Mouse (Mus musculus) gastrocnemius, adult 18-20 months (tissue): ENCODE measurements around the gene Gm10912. TPM values are rescaled to one million over a fixed set of nuclear protein-coding genes. Genes with fewer than 3 reads are reported as not detected.
"Not testable (repeated sequence)": the region's sequence is repeated elsewhere in the genome, so short reads cannot be mapped to it uniquely, and the experiment has no call there.

Source experiments
- DNase-seq: peaks from one replicate; pipeline ENCODE4 v3.0.0; 2021; ENCODE audit warnings: low spot score
- long read RNA-seq, 2 experiments: library from polyadenylated mRNA; stranded (forward); transcript quantifications; one replicate each; pipeline ENCODE4 v2.0.0; 2021
- total RNA-seq, 2 experiments: library from RNA; stranded (reverse); gene quantifications; 2 replicates each; pipeline ENCODE4 v1.2.3; 2021

Gm10912 gene
- total RNA-seq = under 1 TPM; 0.14 to 0.24 TPM
- long read RNA-seq, experiment 1 = 0 reads
- long read RNA-seq, experiment 2 = 0 reads

- DNase-seq = not testable (repeated sequence)
Observed at GRCm38 (mm10) chr2:104065526-104065925, at the start of gene Gm10912. TSS of gene Gm10912 (plus strand) at chr2:104065826.

GRCm38 (mm10) chr2:104023096-104023495 lies 42.5 kb upstream of the Gm10912 start:
- DNase-seq = no peak

DNA sequence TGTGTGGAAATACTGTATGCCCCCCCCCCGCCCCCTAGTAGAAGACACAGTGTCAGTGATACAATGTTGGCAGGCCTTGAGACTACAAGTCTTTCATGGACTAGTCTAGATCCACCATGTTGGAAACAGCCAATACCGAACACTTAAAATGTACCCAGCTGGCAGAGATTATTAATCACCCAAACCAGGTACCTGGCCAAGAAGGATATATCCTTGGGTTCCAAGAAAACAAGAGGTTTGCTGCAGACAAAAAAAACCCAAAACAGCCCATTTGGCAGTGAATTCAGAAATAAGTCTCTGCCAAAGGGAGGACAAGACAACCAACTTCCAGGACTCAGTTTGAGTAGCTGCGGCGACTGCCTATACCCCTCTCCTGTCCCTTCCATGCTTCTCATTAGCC lies 41.0 kb upstream of the Gm10912 start:
- DNase-seq = no peak

GRCm38 (mm10) chr2:104027458-104028138 lies 38.0 kb upstream of the Gm10912 start, which contains the start of gene Fbxo3:
TSS of gene Fbxo3 (plus strand) at chr2:104027721.
- peak; percentile 82 for DNase-seq

- no peak for DNase-seq
Observed at GRCm38 (mm10) chr2:104028139-104028723, 37.4 kb upstream of the Gm10912 start, which contains the start of gene 4931422A03Rik. TSS of gene 4931422A03Rik (minus strand) at chr2:104028361.

DNA sequence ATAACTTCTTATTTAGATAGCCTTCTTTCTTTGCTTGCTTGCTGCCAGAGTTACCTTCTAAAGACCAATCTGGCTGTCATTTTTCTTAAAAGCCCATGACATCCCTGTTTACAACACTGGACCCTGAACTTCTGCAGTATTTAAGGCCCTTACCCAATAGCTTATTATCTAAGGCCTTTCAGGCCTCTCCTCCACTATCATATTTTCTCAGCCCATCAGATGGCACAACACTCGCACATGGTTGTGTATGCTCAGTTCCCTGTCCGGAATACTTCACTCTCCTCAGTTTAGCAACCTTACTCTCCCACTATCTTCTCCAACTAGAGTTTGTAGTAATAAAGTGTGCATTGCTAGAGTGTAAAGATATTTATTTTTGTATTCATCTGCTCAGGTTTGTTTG lies 36.6 kb upstream of the Gm10912 start:
- no peak for DNase-seq

- no peak for DNase-seq
Observed at GRCm38 (mm10) chr2:104030381-104030780, 35.2 kb upstream of the Gm10912 start.

DNA sequence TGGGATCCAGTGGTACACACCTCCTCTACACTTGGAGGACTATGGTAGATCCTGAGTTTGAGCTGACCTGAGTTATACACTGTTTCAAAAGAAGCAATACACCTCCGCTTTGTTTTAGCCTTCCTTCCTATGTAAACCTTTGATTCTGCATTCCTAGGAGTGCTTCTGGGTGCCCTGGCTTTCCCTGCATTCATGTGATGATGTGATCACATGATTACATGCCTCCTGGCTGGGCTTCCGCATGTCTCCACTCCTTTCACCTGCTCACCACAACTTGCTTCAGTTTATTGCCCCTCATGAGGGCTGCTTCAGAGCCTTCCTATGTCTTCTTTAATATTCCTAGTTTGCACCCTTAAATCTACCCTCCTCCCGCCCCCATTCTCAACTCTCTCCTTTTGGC lies 33.6 kb upstream of the Gm10912 start:
- DNase-seq = no peak

GRCm38 (mm10) chr2:104034832-104035472 lies 30.7 kb upstream of the Gm10912 start:
- peak; percentile 75 for DNase-seq

- DNase-seq = peak; percentile 37
Observed at GRCm38 (mm10) chr2:104035595-104035994, 30.0 kb upstream of the Gm10912 start.

- no peak for DNase-seq
Observed at GRCm38 (mm10) chr2:104036316-104036715, 29.3 kb upstream of the Gm10912 start.

- no peak for DNase-seq
Observed at GRCm38 (mm10) chr2:104038236-104038635, 27.4 kb upstream of the Gm10912 start.

- no peak for DNase-seq
Observed at GRCm38 (mm10) chr2:104041632-104042031, 24.0 kb upstream of the Gm10912 start.

DNA sequence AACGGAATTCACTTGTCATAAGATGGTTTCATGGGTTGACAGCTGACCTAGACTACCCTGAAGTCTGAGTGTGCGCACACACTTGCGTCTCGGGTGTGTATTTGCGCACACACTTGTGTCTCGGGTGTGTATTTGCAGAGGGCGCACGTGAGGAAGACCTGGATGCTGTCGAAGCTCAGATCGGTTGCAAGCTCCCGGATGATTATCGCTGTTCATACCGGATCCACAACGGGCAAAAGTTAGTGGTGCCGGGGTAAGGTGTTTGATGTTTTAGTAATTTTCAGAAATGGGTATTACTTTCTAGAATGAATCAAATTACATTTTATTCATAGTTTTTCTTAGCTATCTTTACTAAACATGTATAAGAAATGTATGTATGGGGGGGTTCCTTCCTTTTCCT lies 22.9 kb upstream of the Gm10912 start:
- no peak for DNase-seq

DNA sequence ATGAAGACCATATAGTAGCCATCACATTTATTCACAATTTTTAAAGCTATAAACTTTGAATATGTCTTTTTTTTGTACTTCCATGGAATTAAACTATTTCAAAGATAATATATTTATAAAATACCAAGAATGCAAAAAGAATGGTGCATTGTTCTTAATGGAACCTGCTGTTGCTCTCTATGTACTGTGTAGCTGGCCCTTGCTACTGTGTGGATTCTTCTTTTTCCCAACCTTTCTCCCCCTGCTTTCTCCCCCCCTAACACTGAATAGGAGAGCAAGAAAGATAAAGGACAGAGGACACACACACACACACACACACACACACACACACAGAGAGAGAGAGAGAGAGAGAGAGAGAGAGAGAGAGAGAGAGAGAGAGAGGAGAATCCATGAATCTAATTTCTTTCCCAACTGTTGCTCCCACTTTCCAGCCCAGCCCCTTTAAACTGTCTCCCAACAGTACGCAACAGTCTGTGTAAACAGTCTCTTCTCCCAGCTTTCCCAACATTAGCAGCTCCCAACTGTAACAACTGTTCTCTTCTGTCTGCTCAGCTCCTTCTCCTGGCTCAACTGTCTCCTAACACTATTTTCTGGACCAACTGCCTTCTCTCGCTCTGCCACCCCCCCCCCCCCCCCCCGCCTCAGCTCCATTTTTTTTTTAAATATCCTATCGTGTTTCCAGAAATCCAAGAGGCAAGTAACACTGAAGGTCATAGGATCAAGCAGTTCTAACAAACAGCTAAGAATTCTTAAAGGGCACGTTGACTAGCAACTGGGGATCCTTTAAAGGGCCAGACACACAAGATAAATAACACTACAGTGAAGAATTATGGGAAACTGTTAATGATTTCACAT lies 21.8 kb upstream of the Gm10912 start:
- DNase-seq = peak; percentile 27

GRCm38 (mm10) chr2:104044479-104045080 lies 21.0 kb upstream of the Gm10912 start:
- peak; percentile 32 for DNase-seq

- DNase-seq = no peak
Observed at GRCm38 (mm10) chr2:104058381-104058780, 7.2 kb upstream of the Gm10912 start.

DNA sequence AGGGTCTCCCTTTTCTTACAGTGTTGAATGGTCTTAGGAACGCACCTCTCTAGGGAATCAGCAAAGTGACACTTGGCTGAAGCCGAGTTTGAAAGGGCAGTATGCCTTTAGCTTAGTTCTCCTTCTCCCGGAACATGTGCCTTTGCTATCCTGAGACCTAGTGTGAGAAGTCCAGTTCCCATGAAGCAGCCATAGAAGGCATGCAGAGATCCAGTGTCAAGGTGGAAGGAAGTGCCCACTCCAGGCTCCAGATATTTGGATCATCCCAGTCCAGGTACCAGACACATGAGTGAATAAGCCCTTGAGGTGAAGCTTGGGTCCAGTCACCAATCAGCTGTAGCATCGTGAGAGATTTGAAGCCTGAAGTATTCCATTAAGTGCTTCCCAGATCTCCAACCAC lies 6.7 kb upstream of the Gm10912 start:
- DNase-seq = no peak

DNA sequence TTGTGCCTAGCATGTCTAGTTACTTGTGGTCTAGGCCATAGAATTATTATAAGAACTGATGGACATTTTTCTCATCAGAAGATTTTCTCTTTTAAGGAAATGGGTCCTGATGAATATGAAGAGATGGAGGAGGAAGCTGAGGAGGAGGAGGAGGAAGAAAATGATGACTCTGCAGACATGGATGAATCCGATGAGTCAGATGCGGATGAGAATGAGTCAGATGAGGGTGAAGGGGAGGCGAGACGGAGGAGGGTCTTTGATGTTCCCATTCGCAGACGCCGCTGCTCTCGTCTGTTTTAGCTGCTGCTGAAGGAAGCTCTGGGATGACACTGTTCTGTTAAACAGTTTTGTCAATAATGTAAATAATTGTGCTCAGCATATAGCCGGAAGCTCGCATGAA lies 5.8 kb upstream of the Gm10912 start:
- no peak for DNase-seq

DNA sequence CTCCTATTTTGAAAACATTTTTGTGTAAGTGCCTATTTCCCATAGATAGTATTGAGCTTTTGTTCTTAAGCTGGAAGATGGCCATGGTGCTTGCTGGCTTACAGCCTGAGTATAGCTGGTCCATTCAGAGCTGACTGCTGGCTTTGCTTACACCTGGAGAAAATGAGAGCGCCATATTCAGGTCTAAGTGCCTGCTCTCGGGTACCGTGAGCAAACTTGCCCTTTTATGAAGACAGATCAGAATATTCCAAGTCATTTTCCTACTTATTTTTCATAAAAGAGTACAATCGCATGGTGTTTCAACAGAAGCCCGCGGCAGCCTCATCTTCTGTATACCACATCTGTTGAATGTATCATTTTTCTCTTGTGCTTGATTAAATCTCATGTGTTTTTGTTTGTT lies 4.6 kb upstream of the Gm10912 start:
- DNase-seq = no peak

- no peak for DNase-seq
Observed at GRCm38 (mm10) chr2:104062665-104063064, 3.0 kb upstream of the Gm10912 start.
